Mouse (Mus musculus) embryonic facial prominence, embryonic 13.5 days (tissue): ENCODE data around the gene Dnah6. TPM values are rescaled to one million over a fixed set of nuclear protein-coding genes. Genes with fewer than 3 reads are reported as not detected.

Experiments used
- ATAC-seq: fragments of 200-750 bp; cut with Nextera tagmentation; 2 replicates; pipeline ENCODE4 v1.8.0; 2017; ENCODE audit warnings: low read depth; ENCODE audit not compliant: insufficient number of reproducible peaks, insufficient read depth, low FRiP score, low TSS enrichment
- H3K27ac ChIP-seq: fragments of 300-500 bp; sonication (generic); 2 replicates; pipeline ENCODE4 v1.5.1; 2015; ENCODE audit warnings: moderate library complexity, mild to moderate bottlenecking, inconsistent platforms
- H3K27me3 ChIP-seq: fragments of 300-500 bp; sonication (generic); 2 replicates; pipeline ENCODE4 v1.6.1; 2015; ENCODE audit warnings: mild to moderate bottlenecking, inconsistent platforms
- H3K36me3 ChIP-seq: fragments of 300-500 bp; sonication (generic); 2 replicates; pipeline ENCODE4 v1.6.1; 2015; ENCODE audit warnings: mild to moderate bottlenecking, inconsistent platforms
- H3K4me1 ChIP-seq: fragments of 300-500 bp; sonication (generic); 2 replicates; pipeline ENCODE4 v1.6.1; 2015; ENCODE audit warnings: inconsistent platforms
- H3K4me2 ChIP-seq: fragments of 300-500 bp; sonication (generic); 2 replicates; pipeline ENCODE4 v1.6.1; 2015; ENCODE audit warnings: moderate library complexity, mild to moderate bottlenecking, inconsistent platforms
- H3K4me3 ChIP-seq: fragments of 300-500 bp; sonication (generic); 2 replicates; pipeline ENCODE4 v1.5.1; 2015; ENCODE audit warnings: mild to moderate bottlenecking, inconsistent platforms
- H3K9ac ChIP-seq: fragments of 300-500 bp; sonication (generic); 2 replicates; pipeline ENCODE4 v1.6.1; 2015; ENCODE audit warnings: mild to moderate bottlenecking, inconsistent platforms
- H3K9me3 ChIP-seq: fragments of 300-500 bp; sonication (generic); 2 replicates; pipeline ENCODE4 v1.6.1; 2016; ENCODE audit warnings: inconsistent platforms
- WGBS: fragments of 180-500 bp; shearing (Covaris S2); methylation state at CpG from one replicate; pipeline ENCODE4 v1.1.7; 2015; ENCODE audit warnings: mixed read lengths; 5-methylcytosine and 5-hydroxymethylcytosine counted together
- polyA plus RNA-seq: library from polyadenylated mRNA; unstranded; fragments of >200 nt; fragmentation: Nextera tagmentation; extraction: Ambion mirVana; gene quantifications from 2 replicates; pipeline ENCODE4 v1.2.1, GENCODE M21; 2015

The Dnah6 gene
- polyA plus RNA-seq, result not detected in 2 replicates

DNA sequence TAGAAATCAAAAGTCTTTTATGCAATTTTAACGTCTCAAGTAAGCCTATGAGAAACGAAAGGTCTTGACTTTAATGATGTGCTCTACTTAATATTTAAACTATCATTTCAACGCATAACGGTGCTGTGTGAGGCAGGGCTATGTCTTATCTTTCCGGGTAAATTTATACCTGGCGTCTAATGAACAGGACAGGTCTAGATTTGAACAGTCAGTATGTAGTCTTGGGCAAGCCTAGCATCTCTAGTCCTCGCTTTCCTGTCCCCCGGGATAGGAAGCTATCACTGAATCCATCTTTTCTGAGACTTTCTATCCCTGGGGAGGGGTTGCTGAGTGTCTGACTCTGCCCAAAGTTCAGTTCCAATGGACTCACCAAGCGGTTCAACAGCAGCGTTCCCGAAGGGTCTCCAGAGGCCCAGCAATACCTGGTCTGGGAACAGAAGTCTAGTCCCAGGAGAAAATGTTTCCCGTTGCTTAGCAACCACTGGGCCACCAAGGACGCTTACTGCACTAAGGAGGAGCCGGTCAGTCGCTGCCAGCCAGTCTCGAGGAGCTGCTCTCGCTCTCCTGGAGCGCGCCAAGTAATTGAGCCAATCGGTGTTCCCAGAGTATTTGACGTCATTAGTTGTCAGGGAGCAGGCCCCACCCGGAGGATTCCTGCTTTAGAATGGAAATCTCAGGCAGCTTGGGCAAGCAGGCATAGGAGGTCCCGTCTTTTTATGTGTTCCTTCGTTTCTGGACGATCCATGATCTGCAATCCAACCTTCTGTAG is at the start of gene Dnah6:
TSS of gene Dnah6 (minus strand) at position 463 of the 769 bp plus-strand sequence.
- Histone ChIP-seq H3K36me3 (no peaks in the 10 kb centered on the region), H3K9ac (peak within 1 kb of the TSS; percentile 44; the same call in 1 of the 2 replicates), H3K9me3 (no peaks in the 10 kb centered on the region), H3K4me2 (peak within 1 kb of the TSS; percentile 69), H3K27me3 (no peaks in the 10 kb centered on the region), H3K4me3 (peak within 1 kb of the TSS; percentile 42), H3K4me1 (peaks cover 14% of the 10 kb centered on the region), H3K27ac (peak within 1 kb of the TSS; percentile 33)
- peak; percentile 98 for ATAC-seq
- WGBS, result 35% methylated on average over 25 of the region's 25 CpGs

GRCm38 (mm10) chr6:73269374-73269773 is 47.9 kb upstream of the Dnah6 start:
- Histone ChIP-seq H3K4me1 (no peaks in the 10 kb centered on the region), H3K27me3 (no peaks in the 10 kb centered on the region), H3K4me2 (no peak overlapping the region), H3K9me3 (no peaks in the 10 kb centered on the region), H3K36me3 (peaks cover 75% of the 10 kb centered on the region), H3K9ac (no peak overlapping the region), H3K4me3 (no peak overlapping the region), H3K27ac (no peak overlapping the region)
- WGBS, result 94% methylated on average over 3 of the region's 3 CpGs
- ATAC-seq, result no peak

DNA sequence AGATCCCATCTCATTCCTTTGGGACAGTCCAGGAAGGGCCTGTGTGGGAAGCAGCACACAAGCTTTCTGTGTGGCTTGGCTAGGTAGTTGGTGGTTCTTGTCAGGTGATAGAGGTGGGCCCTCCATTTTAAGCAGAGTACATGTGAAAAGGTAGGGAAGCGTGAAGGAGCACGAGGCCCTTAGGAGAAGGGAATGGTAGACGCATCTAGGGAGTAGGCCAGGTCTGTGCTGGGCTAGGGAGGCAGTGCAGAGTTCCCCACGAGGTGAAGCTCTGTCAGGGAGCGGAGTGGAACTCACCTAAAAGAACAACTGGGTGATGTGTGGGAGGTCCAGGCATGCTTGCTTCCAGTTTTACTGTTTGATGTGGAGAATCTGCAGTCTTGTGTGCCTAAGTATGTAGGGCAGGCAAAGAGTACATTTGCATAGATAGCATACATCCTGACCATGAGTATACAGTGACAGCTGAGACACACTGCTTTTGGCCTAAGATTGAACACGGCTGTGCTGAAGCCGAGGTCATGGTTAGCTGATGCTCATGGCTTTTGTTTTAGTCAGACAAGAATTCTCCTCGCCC is 46.4 kb upstream of the Dnah6 start:
- 93% methylated on average over 8 of the region's 8 CpGs for WGBS
- Histone ChIP-seq H3K27me3 (no peaks in the 10 kb centered on the region), H3K4me3 (no peak overlapping the region)

GRCm38 (mm10) chr6:73264801-73265200 is 43.4 kb upstream of the Dnah6 start:
- H3K36me3 ChIP-seq, result peaks cover 70% of the 10 kb centered on the region
- ATAC-seq, result no peak
- WGBS, result 42% methylated on average over 2 of the region's 2 CpGs

More for the DNA sequence above, 46.4 kb upstream of the Dnah6 start:
- no peak overlapping the region for H3K4me2 ChIP-seq
- H3K4me1 ChIP-seq, result no peaks in the 10 kb centered on the region
- H3K9me3 ChIP-seq, result no peaks in the 10 kb centered on the region
- no peak overlapping the region for H3K27ac ChIP-seq
- no peak for ATAC-seq
- H3K9ac ChIP-seq, result no peak overlapping the region
- H3K36me3 ChIP-seq, result peaks cover 79% of the 10 kb centered on the region

GRCm38 (mm10) chr6:73260110-73260509 is 38.7 kb upstream of the Dnah6 start:
- peaks cover 70% of the 10 kb centered on the region for H3K36me3 ChIP-seq
- no peaks in the 10 kb centered on the region for H3K9me3 ChIP-seq
- no peaks in the 10 kb centered on the region for H3K4me1 ChIP-seq
- H3K4me3 ChIP-seq, result no peak overlapping the region
- ATAC-seq, result no peak
- H3K9ac ChIP-seq, result no peak overlapping the region
- no peaks in the 10 kb centered on the region for H3K27me3 ChIP-seq
- H3K27ac ChIP-seq, result no peak overlapping the region
- H3K4me2 ChIP-seq, result no peak overlapping the region
- WGBS, result 91% methylated on average over 6 of the region's 6 CpGs

More at GRCm38 (mm10) chr6:73264801-73265200, 43.4 kb upstream of the Dnah6 start:
- Histone ChIP-seq H3K27me3 (no peaks in the 10 kb centered on the region), H3K4me1 (no peaks in the 10 kb centered on the region), H3K9me3 (no peaks in the 10 kb centered on the region), H3K27ac (no peak overlapping the region), H3K4me2 (no peak overlapping the region), H3K4me3 (no peak overlapping the region), H3K9ac (no peak overlapping the region)

GRCm38 (mm10) chr6:73257068-73257467 is 35.6 kb upstream of the Dnah6 start:
- peaks cover 45% of the 10 kb centered on the region for H3K36me3 ChIP-seq
- no peak for ATAC-seq
- 88% methylated on average over 7 of the region's 7 CpGs for WGBS
- H3K9ac ChIP-seq, result no peak overlapping the region
- H3K4me2 ChIP-seq, result no peak overlapping the region
- no peaks in the 10 kb centered on the region for H3K4me1 ChIP-seq
- no peaks in the 10 kb centered on the region for H3K9me3 ChIP-seq
- H3K27ac ChIP-seq, result no peak overlapping the region
- H3K4me3 ChIP-seq, result no peak overlapping the region
- no peaks in the 10 kb centered on the region for H3K27me3 ChIP-seq

GRCm38 (mm10) chr6:73254307-73255228 is 33.1 kb upstream of the Dnah6 start:
- H3K9ac ChIP-seq, result no peak overlapping the region
- WGBS, result 82% methylated on average over 9 of the region's 9 CpGs

GRCm38 (mm10) chr6:73253584-73253983 is 32.1 kb upstream of the Dnah6 start:
- WGBS, result 84% methylated on average over 4 of the region's 4 CpGs
- Histone ChIP-seq H3K9me3 (no peaks in the 10 kb centered on the region), H3K4me2 (no peak overlapping the region)

More at GRCm38 (mm10) chr6:73254307-73255228, 33.1 kb upstream of the Dnah6 start:
- Histone ChIP-seq H3K4me2 (no peak overlapping the region), H3K4me1 (peaks cover 7% of the 10 kb centered on the region), H3K27me3 (no peaks in the 10 kb centered on the region), H3K4me3 (no peak overlapping the region), H3K27ac (no peak overlapping the region), H3K36me3 (peaks cover 29% of the 10 kb centered on the region), H3K9me3 (no peaks in the 10 kb centered on the region)
- ATAC-seq, result no peak

DNA sequence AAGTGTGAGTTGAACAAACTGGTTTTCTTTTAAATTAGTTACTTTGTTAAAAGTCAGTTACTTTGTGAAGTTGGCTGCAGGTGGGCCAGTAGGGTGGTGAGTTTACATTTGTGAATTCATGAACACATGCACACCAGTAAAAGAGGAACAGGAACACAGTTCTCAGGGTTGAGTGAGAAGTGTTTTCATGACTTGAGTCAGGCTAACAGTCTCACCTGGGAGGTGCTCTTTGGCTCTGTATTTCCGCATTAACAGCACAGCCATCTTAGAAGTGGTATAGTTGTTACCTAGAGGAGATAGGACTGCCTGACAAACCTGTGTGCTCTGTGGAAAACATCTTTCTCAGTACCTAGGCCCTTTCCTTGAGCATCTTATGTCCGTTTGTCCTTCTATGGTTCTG is 31.6 kb upstream of the Dnah6 start:
- Histone ChIP-seq H3K9me3 (no peaks in the 10 kb centered on the region), H3K27me3 (no peaks in the 10 kb centered on the region), H3K36me3 (peaks cover 15% of the 10 kb centered on the region), H3K27ac (no peak overlapping the region), H3K9ac (no peak overlapping the region), H3K4me3 (no peak overlapping the region), H3K4me2 (no peak overlapping the region), H3K4me1 (peaks cover 13% of the 10 kb centered on the region)
- no peak for ATAC-seq
- WGBS, result 85% methylated on average over 2 of the region's 2 CpGs

More at GRCm38 (mm10) chr6:73253584-73253983, 32.1 kb upstream of the Dnah6 start:
- no peak overlapping the region for H3K27ac ChIP-seq
- no peak overlapping the region for H3K9ac ChIP-seq
- peaks cover 19% of the 10 kb centered on the region for H3K36me3 ChIP-seq
- H3K27me3 ChIP-seq, result no peaks in the 10 kb centered on the region
- no peak overlapping the region for H3K4me3 ChIP-seq
- H3K4me1 ChIP-seq, result peaks cover 13% of the 10 kb centered on the region
- ATAC-seq, result no peak

- Histone ChIP-seq H3K27me3 (no peaks in the 10 kb centered on the region), H3K9ac (no peak overlapping the region), H3K4me1 (peaks cover 13% of the 10 kb centered on the region), H3K4me3 (no peak overlapping the region), H3K9me3 (no peaks in the 10 kb centered on the region), H3K36me3 (peaks cover 11% of the 10 kb centered on the region), H3K27ac (no peak overlapping the region), H3K4me2 (no peak overlapping the region)
- ATAC-seq, result no peak
Observed at GRCm38 (mm10) chr6:73252396-73252795, 30.9 kb upstream of the Dnah6 start.

GRCm38 (mm10) chr6:73251336-73251735 is 29.9 kb upstream of the Dnah6 start:
- WGBS, result 95% methylated on average over 11 of the region's 11 CpGs
- no peak overlapping the region for H3K4me2 ChIP-seq
- ATAC-seq, result no peak
- peaks cover 13% of the 10 kb centered on the region for H3K4me1 ChIP-seq
- H3K27me3 ChIP-seq, result no peaks in the 10 kb centered on the region
- no peak overlapping the region for H3K27ac ChIP-seq
- H3K9ac ChIP-seq, result no peak overlapping the region
- H3K36me3 ChIP-seq, result peaks cover 2% of the 10 kb centered on the region
- no peaks in the 10 kb centered on the region for H3K9me3 ChIP-seq
- H3K4me3 ChIP-seq, result no peak overlapping the region
